Mouse (Mus musculus) pancreas, adult 10 weeks (tissue): ENCODE data around the gene Hivep2. TPM values are rescaled to one million over a fixed set of nuclear protein-coding genes. Genes with fewer than 3 reads are reported as not detected.

Experiments
- polyA plus RNA-seq: library from polyadenylated mRNA; stranded (reverse); fragments of 350-450 nt; fragmentation: Illumina TruSeq; extraction: RNeasy Lipid Tissue Mini Kit (QIAGEN cat#74804); gene quantifications from one replicate; pipeline ENCODE4 v1.2.3, GENCODE M21; 2015; ENCODE audit warnings: low read depth, low replicate concordance; ENCODE audit not compliant: insufficient read depth

Hivep2 gene
- polyA plus RNA-seq = 2.7 TPM

DNA sequence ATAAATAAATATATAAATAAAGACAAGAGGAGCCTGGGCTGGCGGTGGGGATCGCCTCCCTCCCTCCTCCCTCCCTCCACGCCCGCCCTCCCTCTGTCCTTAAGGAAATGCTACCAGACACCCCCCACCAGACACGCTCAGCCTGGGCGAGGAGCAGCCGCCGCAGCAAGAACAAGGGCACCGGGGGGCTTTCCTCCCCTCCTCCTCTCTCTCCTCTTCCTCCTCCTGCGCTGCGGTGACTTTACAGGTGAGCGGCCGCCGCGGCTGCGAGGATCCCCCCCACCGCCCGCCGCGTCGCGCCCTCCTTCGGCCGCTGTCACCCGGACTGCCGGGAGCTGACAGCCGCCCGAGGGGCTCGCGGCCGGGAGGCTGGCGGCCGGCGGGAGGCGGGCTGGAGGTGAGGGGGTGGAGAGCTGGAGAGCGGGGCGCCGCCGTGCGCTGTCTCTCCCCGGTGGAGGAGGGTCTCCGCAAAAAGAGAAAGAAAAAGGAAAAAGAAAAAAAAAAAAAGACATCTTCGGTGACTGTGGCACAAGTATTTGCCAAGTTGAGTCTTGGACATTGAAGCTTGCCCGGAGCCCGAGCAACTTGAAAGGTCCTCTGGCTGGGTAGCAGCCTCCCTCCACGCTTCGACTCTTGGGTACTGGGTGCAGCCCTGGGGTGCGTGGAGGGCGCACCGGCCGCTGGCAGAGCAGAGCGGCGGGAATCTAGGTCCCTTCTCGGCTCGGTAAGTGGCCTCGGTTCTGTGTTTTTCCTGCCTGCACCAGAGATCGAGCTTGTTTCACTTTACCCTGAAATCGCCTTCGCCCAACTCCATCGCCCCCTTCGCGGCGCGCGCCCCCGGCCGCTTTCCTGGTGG lies at the start of gene Hivep2:
Gene Hivep2 (plus strand): TSS at position 102 of the 856 bp plus-strand sequence.

Other genes starting within 250 kb of the Hivep2 start
- 10.9 TPM for gene Aig1, start 97.1 kb upstream of the Hivep2 start, polyA plus RNA-seq